Mouse (Mus musculus) spleen, postnatal 10 days (tissue): ENCODE data around the gene Gm49776.
A peak's percentile ranks its signal among the peaks of the same experiment; 100 is the strongest.

Experiments used
- DNase-seq, 2 experiments: peaks; one replicate each; pipeline ENCODE4 v3.0.0; 2021 to 2022; ENCODE audit warnings: low spot score in 2 of 2

The Gm49776 gene

DNA sequence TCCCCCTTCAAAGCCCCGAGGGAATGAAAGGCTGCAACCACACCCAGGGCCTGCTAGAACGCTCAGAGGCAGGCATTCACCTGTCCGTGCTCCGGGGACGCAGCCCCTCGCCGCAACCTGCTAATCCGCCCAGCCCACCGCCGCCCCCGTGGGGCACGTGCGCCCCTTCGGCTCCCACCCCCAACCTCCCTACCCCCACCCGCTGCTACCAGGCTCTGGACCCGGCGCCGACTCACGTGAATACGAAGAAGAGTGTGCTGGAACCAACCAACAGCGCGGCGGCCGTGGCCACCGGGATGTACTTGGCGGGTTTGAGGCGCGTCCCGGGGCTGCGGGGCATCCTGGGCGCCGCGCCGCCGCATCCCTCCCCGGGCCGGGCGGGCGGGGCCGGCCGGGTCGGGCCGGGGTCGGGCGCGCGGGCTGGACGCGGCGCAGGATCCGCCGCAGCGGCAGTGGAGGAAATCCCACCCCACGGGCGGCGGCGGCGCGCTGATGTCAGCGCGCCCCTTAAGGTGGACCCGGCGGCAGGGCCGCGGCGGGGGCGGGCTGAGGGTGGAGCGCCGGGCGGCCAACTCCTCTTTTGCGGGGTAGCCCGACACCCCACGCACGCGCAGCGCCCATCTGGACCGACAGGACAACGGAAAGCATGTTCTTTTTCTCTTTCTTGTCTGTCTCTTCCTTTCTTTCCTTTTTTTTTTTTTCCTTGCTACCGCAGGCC is 23.3 kb downstream of the Gm49776 start, which contains the start of gene Zdhhc8:
Gene Zdhhc8 (minus strand): TSS at position 466 of the 718 bp plus-strand sequence.
- peak in 1 of 2 experiments; percentile 62 for DNase-seq

DNA sequence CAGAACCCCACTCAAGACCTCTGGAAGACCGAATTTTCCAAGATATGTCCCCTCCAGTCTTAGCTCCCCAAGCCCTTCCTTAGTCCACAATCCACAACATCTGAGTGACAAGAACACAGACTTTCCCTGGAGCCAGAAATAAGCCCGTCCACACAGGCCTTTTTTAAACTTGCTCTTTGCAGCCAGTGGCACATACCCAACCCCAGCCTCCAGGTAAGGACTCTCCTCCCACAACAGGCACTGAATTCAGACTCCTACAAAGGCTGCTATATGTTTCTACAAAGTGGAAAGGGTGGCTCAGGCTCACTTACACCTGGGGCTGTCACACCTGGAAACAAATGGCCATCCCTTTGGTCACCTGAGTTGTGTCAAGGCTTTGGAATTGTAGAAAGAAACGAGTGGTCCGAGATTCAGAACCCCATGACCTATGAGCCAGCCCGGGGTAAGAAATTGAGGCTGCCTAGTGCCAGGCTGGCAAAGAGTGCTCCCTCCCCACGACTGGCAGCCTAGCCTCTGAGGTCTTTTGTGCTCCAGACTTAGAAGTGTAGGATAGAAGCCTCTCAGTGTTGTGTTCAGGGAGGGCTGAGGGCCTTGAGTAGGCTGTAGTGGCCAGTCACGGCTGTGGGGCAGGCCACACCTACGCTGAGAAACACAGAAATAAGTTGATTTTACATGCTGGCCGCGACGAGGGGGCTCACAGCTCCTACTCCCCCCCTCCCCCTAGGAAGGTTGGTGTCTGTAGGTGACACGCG is 24.0 kb downstream of the Gm49776 start:
- DNase-seq: no peak

- no peak for DNase-seq
Measured at GRCm38 (mm10) chr16:18233451-18233850, 24.7 kb downstream of the Gm49776 start.

GRCm38 (mm10) chr16:18231451-18231850 is 26.7 kb downstream of the Gm49776 start:
- no peak for DNase-seq

DNA sequence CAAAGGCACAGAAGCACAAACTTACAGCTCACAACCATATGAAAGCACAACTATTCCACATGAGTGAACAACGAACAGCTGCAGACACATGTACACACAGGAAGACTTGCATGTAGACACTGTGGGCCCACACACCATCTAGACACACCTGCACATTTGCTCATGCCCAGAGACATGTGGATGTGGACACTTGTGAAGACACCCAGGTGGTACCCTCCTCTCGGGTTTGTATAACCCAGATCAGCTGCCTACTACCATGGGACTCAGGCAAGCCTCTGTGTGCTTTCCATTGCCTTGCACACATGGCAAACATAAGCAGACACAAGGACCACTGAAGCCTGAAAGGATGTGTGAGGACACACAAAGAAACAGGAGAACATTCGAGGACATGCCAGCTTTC is 27.1 kb downstream of the Gm49776 start:
- DNase-seq: no peak

DNA sequence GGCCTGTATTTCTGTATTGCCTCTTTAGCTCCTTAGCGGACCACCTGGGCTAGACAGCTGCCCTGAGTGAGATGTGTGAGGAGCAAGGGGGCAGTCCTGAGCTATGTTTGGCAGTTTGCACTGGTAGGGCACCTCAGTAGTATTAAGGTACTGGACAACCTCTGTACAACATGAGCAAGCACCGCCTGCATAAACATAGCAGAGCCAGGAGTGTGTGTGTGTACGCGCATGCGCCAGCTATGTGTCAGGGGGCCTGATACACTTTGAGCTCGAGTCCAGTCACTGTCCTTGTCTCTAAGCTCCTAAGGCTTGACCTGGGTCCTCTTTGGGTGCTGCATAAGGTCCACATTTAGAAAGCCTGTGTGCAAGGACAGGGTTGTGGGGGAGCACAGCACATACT is 27.5 kb downstream of the Gm49776 start:
- DNase-seq: no peak

DNA sequence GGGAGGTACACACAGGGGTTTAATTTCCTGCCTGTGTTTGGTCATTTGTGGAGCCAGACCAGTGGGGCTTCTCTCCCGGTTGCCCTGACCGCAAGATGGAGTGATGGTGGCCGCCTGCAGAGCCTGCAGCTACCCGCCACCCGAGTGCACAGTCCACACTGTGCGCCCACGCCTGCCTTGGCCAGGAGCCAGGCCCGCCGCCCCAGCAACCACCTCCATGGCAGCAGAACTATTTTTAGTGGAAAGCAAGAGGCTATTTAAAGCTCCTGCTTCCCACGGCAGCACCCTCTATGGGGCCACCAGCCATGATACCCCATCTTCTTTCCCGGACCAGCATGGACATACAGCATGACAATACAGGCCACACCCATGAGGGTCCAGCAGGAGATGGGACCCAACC is 28.5 kb downstream of the Gm49776 start:
- no peak for DNase-seq

GRCm38 (mm10) chr16:18228856-18229255 is 29.3 kb downstream of the Gm49776 start:
- DNase-seq: no peak

GRCm38 (mm10) chr16:18227897-18228422 is 30.2 kb downstream of the Gm49776 start:
- DNase-seq: no peak

- no peak for DNase-seq
Measured at GRCm38 (mm10) chr16:18227187-18227586, 30.9 kb downstream of the Gm49776 start.

- DNase-seq: no peak
Measured at GRCm38 (mm10) chr16:18222188-18222587, 35.9 kb downstream of the Gm49776 start.

DNA sequence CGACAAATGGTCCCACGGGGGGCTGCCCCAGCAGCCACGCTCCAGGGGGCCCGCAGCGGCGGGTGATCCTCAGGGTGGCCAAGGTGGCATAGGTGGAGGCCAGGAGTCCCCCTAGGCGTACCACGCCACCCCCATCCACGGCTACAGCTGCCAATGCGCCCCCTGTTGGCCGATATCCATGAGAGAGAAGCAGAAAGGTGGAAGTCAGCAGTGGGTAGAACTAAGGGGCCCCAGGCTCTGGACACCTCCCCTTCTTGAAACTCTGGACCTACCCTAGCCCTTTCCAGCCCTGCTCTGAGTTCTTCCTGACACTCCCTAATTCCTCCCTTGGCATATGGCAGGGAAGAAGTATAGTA is 36.6 kb downstream of the Gm49776 start:
- peak in 1 of 2 experiments; percentile 52 for DNase-seq

DNA sequence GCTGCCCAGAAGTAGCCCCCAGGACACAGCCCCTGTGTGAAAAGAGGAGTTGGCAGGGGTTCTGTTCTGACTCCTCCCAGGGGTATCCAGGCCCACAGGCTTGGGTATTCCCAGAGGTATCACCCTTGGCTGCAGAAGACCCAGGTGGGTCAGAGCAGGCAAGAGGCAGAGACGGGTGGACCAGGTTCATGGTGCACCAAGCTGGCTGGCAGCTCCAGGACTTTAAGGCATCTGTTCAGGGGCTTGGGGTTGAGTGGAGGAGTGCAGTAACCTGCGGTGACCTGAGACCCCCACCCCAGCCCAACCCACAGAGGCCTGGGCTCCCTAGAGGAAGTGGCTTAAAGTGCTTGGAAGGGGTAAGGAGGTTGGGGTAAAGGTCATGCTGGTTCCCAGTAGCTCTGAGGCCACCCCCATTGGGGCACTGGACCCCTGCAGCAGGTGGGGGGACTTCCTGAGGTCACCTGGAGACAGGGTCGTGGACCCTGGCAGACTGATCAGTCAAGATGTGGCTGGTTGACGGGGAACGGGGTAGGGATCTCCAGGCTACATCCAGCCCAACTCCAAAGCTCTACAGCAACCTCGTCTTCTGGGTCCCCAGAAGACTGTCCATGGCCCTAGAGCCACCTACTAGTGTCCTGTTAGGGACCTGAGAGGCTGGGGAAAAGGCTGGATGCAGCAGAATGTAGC is 37.1 kb downstream of the Gm49776 start:
- DNase-seq: no peak

- peak in 1 of 2 experiments; percentile 45 for DNase-seq
Measured at GRCm38 (mm10) chr16:18220001-18220400, 38.1 kb downstream of the Gm49776 start.

GRCm38 (mm10) chr16:18218580-18218996 is 39.5 kb downstream of the Gm49776 start:
- no peak for DNase-seq

GRCm38 (mm10) chr16:18217579-18217978 is 40.5 kb downstream of the Gm49776 start, which contains the start of gene Ccdc188:
Gene Ccdc188, plus strand, starts transcription at chr16:18217879.
- DNase-seq: no peak

GRCm38 (mm10) chr16:18214858-18215257 is 43.3 kb downstream of the Gm49776 start:
- no peak for DNase-seq

DNA sequence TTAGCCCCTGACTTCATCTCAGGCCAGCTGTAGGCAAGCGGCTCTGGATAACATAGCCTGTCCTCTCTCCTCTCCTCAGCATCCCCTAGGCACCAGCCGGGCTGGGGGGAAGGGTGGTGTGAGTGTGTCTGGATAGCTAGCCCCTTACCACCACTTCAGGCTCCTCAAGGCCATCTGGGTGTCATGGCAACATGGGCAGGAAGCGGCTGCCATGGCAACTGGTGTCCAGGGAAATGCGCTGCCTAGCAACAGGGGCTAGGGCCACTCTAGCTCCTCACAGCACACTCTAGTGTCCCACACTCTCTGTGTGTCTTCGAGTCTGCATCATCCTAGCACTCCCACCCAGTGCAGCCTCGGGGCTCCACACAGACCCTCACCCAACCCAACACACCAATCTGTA is 44.4 kb downstream of the Gm49776 start:
- no peak for DNase-seq

DNA sequence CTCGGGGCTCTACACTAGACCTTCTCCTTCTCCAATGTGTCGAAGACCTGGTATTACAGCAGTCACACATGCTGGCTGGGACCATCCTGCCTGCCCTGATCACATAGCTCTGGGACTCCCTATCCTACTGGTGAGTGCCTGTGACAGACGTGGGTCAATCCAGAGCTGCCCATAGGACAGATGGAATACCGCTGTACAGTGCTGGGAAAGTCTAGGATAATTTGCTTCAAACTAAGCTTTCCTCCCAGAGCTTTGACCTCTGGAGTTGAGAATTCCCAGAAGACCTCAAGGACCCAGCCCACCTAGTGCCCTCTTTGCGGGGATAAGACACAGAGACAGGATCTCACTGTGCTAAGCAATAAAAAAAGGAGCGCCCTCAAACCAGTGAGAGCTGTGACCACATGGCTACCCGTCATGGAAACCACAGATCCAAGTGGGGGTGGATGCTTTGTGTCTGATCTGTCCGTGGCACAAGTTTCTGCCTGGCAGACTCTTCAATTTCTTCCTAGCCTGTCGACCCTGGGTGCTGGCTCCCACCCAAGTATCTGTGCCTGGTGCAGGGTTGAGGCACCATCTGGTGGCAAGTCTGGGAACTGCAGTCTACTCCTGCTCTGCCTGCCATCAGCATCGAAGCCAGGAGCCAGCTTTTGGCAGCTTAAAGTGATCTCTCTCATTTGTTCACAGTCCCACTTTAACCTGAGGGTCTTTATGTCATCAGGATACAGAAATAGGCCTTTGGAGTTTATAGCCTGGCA is 46.5 kb downstream of the Gm49776 start:
- DNase-seq: peak; percentile 81 to 89

DNA sequence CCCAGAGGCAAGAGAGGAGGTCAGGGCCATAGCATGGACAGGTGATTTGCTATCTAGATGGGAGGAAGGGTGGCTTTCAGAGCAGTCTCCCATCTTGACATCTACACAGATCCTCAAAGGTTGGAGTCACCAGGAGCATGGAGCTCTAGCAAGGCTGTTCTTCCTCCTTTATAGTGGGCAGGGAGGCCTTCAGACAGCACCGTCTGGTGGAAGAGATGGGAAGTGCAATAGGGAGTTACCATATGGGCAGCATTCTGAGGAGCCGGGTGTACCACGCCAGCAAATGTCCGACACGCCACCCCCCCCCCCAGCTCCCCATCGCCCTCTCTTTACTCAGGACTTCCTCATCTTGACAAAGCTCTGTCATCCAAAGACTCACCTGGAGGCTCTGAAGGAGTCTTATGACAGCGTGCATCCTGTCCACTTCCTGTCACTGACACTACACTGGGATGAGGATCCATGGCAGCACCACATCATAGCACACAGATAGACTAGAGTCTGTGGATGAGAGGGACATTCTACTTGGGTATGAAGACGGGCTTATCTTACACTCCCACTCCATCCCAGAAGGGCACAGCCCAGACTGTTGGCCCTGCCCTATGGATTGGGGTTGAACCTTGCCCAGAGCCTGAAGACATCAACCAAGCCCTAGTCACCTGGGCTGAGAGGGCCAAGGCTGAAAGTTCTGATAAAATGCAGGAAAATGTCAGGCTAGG is 47.3 kb downstream of the Gm49776 start:
- peak; percentile 63 to 81 for DNase-seq
